Mouse (Mus musculus): ENCODE results near the gene Rsph3b. TPM values are rescaled to one million over a fixed set of nuclear protein-coding genes. Genes with fewer than 3 reads are reported as not detected.

The Rsph3b gene
- polyA plus RNA-seq, 1 experiment from 2014 or later: 49.8 TPM

DNA sequence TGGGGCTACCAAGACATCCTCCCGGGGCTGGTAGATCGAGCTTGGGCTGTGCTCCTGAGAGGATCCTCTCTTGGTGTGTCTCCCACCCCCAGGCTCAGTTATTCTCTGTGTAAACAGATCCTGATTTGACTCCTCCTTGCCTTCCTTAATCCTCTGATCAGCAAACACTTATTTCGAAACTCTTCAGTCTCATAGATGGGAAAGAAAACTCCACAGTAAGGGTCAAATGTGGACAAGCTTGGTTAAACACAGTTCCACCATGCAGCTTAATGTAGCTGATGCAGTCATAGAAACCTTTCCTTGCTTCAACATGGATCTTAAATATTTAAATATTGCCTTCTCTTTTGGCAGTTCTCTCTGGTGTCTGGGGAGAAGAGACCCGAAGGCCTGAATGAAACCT, 88.4 kb downstream of the Rsph3b start:
- Histone ChIP-seq H3K4me2 (no peak overlapping the region), H3K36me3 (no peaks in the 10 kb centered on the region), H3K9ac (no peak overlapping the region), H3K4me3 (no peak overlapping the region), H3K27me3 (no peaks in the 10 kb centered on the region), H3K4me1 (replicated peaks) (peaks cover 38% of the 10 kb centered on the region), H3K9me3 (no peaks in the 10 kb centered on the region), H3K27ac (replicated peaks) (peak overlapping the region; percentile 84)
- 25% methylated on average over 4 of the region's 4 CpGs for WGBS
- no peak for ATAC-seq (ENCODE audit: low read depth)

Small RNA genes lying within 50 kb of the gene (microRNA-seq; reads per million reads assigned to microRNA genes)
- gene Mir692-1: not detected

Other genes starting within 250 kb of the Rsph3b start
- gene Ezr, start 165.9 kb downstream of the Rsph3b start, polyA plus RNA-seq (2015; fragmentation: Nextera tagmentation; extraction: Ambion mirVana): 58.5 and 68.3 TPM in 2 replicates
- gene Tagap1, start 12.5 kb upstream of the Rsph3b start, polyA plus RNA-seq (2015; fragmentation: Nextera tagmentation; extraction: Ambion mirVana): 50.0 and 50.7 TPM in 2 replicates
- 95.7 and 102 TPM in 2 replicates for gene Rnaset2b, start 22.0 kb upstream of the Rsph3b start, polyA plus RNA-seq (2015; fragmentation: Nextera tagmentation; extraction: Ambion mirVana)
- 0.47 TPM in 1 of 2 replicates, not detected in the other for gene Gm49721, start 30.2 kb upstream of the Rsph3b start, polyA plus RNA-seq (2015; fragmentation: Nextera tagmentation; extraction: Ambion mirVana)
- not detected in 2 replicates for gene Gm1604a, start 76.9 kb upstream of the Rsph3b start, polyA plus RNA-seq (2015; fragmentation: Nextera tagmentation; extraction: Ambion mirVana)
- 23.5 and 24.2 TPM in 2 replicates for gene Rps6ka2, start 221.4 kb upstream of the Rsph3b start, polyA plus RNA-seq (2015; fragmentation: Nextera tagmentation; extraction: Ambion mirVana)

Data from neural tube, embryonic 13.5 days (tissue).